Mouse (Mus musculus) liver, embryonic 12.5 days (tissue): Measurements from ENCODE around the gene Ncam2. TPM values are rescaled to one million over a fixed set of nuclear protein-coding genes. Genes with fewer than 3 reads are reported as not detected.

Experiments
- ATAC-seq: fragments of 200-750 bp; cut with Nextera tagmentation; 2 replicates; pipeline ENCODE4 v1.8.0; 2017; ENCODE audit warnings: moderate number of reproducible peaks, mild to moderate bottlenecking, moderate library complexity
- H3K27ac ChIP-seq: fragments of 300-500 bp; sonication (generic); 2 replicates; pipeline ENCODE4 v1.5.1; 2016; ENCODE audit warnings: mild to moderate bottlenecking
- H3K27me3 ChIP-seq: fragments of 300-500 bp; sonication (generic); replicated peaks from 2 replicates; pipeline ENCODE4 v1.6.1; 2016; ENCODE audit warnings: mild to moderate bottlenecking, moderate library complexity
- H3K36me3 ChIP-seq: fragments of 300-500 bp; sonication (generic); 2 replicates; pipeline ENCODE4 v1.6.1; 2016; ENCODE audit warnings: mild to moderate bottlenecking, moderate library complexity
- H3K4me1 ChIP-seq: fragments of 300-500 bp; sonication (generic); 2 replicates; pipeline ENCODE4 v1.6.1; 2016
- H3K4me2 ChIP-seq: fragments of 300-500 bp; sonication (generic); 2 replicates; pipeline ENCODE4 v1.6.1; 2016; ENCODE audit warnings: mild to moderate bottlenecking, moderate library complexity
- H3K4me3 ChIP-seq: fragments of 300-500 bp; sonication (generic); 2 replicates; pipeline ENCODE4 v1.5.1; 2016; ENCODE audit warnings: mild to moderate bottlenecking, moderate library complexity
- H3K9ac ChIP-seq: fragments of 300-500 bp; sonication (generic); 2 replicates; pipeline ENCODE4 v1.6.1; 2016; ENCODE audit warnings: mild to moderate bottlenecking, moderate library complexity
- H3K9me3 ChIP-seq: fragments of 300-500 bp; sonication (generic); replicated peaks from 2 replicates; pipeline ENCODE4 v1.6.1; 2016; ENCODE audit warnings: mild to moderate bottlenecking, moderate library complexity
- WGBS: fragments of 180-500 bp; shearing (Covaris S2); methylation state at CpG from one replicate; pipeline ENCODE4 v1.1.7; 2016; ENCODE audit not compliant: insufficient replicate concordance; 5-methylcytosine and 5-hydroxymethylcytosine counted together
- polyA plus RNA-seq: library from polyadenylated mRNA; unstranded; fragments of >200 nt; fragmentation: Nextera tagmentation; extraction: Ambion mirVana; gene quantifications from 2 replicates; pipeline ENCODE4 v1.2.1, GENCODE M21; 2016

Ncam2 gene
- polyA plus RNA-seq, 1 experiment from 2014 or later: 0.07 TPM

DNA sequence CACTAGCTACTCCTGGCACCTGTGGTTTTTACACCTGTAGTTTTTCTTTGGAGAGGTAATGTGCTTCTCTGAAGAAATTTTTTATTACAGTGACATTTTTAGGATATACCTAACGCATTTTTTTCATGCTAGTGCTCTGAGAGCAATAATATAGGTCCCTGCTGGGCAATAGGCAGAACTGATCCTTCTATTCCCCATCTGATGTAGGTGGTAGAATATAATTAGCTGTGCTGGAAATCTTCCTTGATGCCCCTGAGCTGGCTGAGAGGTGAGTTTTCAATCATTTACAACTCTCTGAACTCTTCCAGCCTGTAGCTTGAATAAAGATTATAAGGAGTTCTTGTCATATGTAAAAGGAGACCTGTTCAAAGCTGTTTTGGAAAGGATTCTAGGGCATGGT lies 272.4 kb downstream of the Ncam2 start:
- ATAC-seq: no peak
- H3K36me3 ChIP-seq: no peaks in the 10 kb centered on the region
- H3K9me3 ChIP-seq: no peaks in the 10 kb centered on the region
- H3K27ac ChIP-seq: no peak overlapping the region
- H3K4me2 ChIP-seq: no peak overlapping the region
- no peak overlapping the region for H3K4me3 ChIP-seq
- no peak overlapping the region for H3K9ac ChIP-seq
- no peaks in the 10 kb centered on the region for H3K4me1 ChIP-seq
- WGBS: 37% methylated on average over 1 of the region's 1 CpGs
- no peaks in the 10 kb centered on the region for H3K27me3 ChIP-seq

- Histone ChIP-seq H3K9me3 (no peaks in the 10 kb centered on the region), H3K4me2 (no peak overlapping the region), H3K9ac (no peak overlapping the region), H3K27ac (no peak overlapping the region), H3K36me3 (no peaks in the 10 kb centered on the region), H3K4me3 (no peak overlapping the region), H3K4me1 (no peaks in the 10 kb centered on the region), H3K27me3 (no peaks in the 10 kb centered on the region)
- no peak for ATAC-seq
These were observed 280.6 kb downstream of the Ncam2 start for GRCm38 (mm10) chr16:81481058-81481457.

DNA sequence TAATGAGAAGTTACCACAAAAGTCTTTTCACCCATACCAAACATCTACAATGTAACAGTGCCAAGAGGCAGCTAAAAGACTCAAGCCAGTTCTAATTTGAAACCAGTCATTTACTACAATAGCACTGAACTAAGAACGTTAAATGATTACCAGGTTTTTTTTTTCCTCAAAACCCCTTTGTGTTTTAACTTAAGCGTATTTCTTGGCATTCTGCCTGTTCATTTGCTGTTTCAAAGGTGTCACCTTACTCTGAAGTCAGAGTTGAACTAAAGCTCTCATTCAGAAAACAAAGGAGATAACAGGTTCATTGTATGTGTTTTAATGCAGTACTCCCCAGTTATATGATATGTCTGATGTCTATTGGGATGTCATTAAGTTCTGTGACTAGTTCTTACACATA lies 295.6 kb downstream of the Ncam2 start:
- Histone ChIP-seq H3K4me1 (no peaks in the 10 kb centered on the region), H3K9me3 (no peaks in the 10 kb centered on the region), H3K9ac (no peak overlapping the region), H3K27ac (no peak overlapping the region), H3K4me2 (no peak overlapping the region), H3K36me3 (no peaks in the 10 kb centered on the region), H3K27me3 (no peaks in the 10 kb centered on the region), H3K4me3 (no peak overlapping the region)
- WGBS: 67% methylated on average over 2 of the region's 2 CpGs
- no peak for ATAC-seq

GRCm38 (mm10) chr16:81502578-81502977 lies 302.1 kb downstream of the Ncam2 start:
- Histone ChIP-seq H3K27ac (no peak overlapping the region), H3K9ac (no peak overlapping the region), H3K4me3 (no peak overlapping the region), H3K4me2 (no peak overlapping the region), H3K36me3 (no peaks in the 10 kb centered on the region), H3K4me1 (no peaks in the 10 kb centered on the region), H3K27me3 (no peaks in the 10 kb centered on the region), H3K9me3 (no peaks in the 10 kb centered on the region)
- no peak for ATAC-seq
- WGBS: 62% methylated on average over 2 of the region's 2 CpGs

GRCm38 (mm10) chr16:81536230-81536629 lies 335.7 kb downstream of the Ncam2 start:
- no peak overlapping the region for H3K4me3 ChIP-seq
- H3K9me3 ChIP-seq: no peaks in the 10 kb centered on the region
- H3K4me2 ChIP-seq: no peak overlapping the region
- 58% methylated on average over 3 of the region's 3 CpGs for WGBS
- H3K27me3 ChIP-seq: no peaks in the 10 kb centered on the region
- H3K4me1 ChIP-seq: no peaks in the 10 kb centered on the region
- ATAC-seq: no peak
- no peaks in the 10 kb centered on the region for H3K36me3 ChIP-seq
- H3K27ac ChIP-seq: no peak overlapping the region
- H3K9ac ChIP-seq: no peak overlapping the region

- no peak overlapping the region for H3K4me2 ChIP-seq
- no peak for ATAC-seq
- 71% methylated on average over 4 of the region's 4 CpGs for WGBS
- H3K4me1 ChIP-seq: no peaks in the 10 kb centered on the region
- H3K9me3 ChIP-seq: no peaks in the 10 kb centered on the region
- H3K9ac ChIP-seq: no peak overlapping the region
- no peaks in the 10 kb centered on the region for H3K27me3 ChIP-seq
- no peaks in the 10 kb centered on the region for H3K36me3 ChIP-seq
- no peak overlapping the region for H3K4me3 ChIP-seq
- H3K27ac ChIP-seq: no peak overlapping the region
These were observed 387.1 kb downstream of the Ncam2 start for GRCm38 (mm10) chr16:81587565-81588107.

DNA sequence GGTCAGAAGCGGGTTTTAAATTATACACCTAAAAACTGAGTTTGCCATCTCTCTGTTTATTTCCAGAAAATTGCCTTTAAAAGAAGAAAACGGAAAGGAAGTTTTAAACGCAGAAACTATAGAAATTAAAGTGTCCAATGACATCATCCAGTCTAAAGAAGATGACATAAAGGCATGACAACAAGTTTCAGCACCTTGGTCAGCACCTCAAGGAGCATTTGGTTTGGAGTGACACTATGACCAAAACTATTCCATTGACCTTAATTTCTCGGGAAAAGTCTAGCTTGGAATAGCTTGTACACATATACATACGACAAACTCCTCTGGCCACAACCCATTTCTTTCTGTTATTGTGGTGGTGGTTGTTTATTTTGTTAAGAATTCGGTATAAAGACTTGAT lies 422.8 kb downstream of the Ncam2 start:
- 38% methylated on average over 6 of the region's 6 CpGs for WGBS
- no peaks in the 10 kb centered on the region for H3K4me1 ChIP-seq
- H3K9me3 ChIP-seq: no peaks in the 10 kb centered on the region
- no peak for ATAC-seq
- H3K4me2 ChIP-seq: no peak overlapping the region
- no peaks in the 10 kb centered on the region for H3K27me3 ChIP-seq
- no peaks in the 10 kb centered on the region for H3K36me3 ChIP-seq
- no peak overlapping the region for H3K9ac ChIP-seq
- H3K27ac ChIP-seq: no peak overlapping the region
- H3K4me3 ChIP-seq: no peak overlapping the region

DNA sequence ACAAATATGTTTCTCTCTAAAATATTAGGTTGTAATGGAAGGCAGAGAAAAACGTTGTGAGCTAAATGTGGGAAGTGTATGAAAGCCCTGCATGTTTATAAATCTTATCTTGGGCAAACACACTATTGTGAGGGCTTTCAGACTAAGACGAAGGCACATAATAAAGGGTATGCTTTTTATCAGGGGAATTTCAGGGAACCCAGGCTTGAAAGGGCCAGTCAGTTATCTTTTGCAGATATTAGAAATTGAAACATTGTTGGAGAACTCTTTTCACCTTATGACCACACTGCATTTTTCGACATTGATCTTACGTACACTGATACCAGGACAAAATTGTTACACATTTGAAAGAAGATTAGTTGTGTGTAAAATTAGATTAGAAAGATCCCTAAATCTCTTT lies 423.3 kb downstream of the Ncam2 start:
- H3K4me1 ChIP-seq: no peaks in the 10 kb centered on the region
- H3K4me3 ChIP-seq: no peak overlapping the region
- no peaks in the 10 kb centered on the region for H3K36me3 ChIP-seq
- no peaks in the 10 kb centered on the region for H3K9me3 ChIP-seq
- no peak overlapping the region for H3K27ac ChIP-seq
- no peak overlapping the region for H3K9ac ChIP-seq
- H3K4me2 ChIP-seq: no peak overlapping the region
- 56% methylated on average over 4 of the region's 4 CpGs for WGBS
- H3K27me3 ChIP-seq: no peaks in the 10 kb centered on the region
- no peak for ATAC-seq

DNA sequence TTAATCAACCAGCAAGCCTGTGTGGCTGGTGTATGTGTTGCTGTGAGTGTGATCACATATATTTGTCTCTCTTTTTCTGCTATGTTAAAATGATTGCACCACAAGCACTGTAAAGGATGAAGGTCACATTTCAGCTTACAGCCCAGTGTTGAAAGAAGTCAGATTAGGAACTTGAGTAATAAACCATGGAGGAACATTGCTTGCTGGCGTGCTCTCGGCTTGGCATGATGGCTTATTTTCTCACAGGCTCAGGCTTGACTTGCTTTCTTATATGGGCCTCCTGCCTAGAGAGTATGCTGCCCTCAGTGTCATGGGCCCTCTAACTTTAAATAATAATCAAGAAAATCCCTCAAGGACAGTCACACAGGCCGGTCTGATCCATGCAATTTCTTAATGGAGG lies 449.8 kb downstream of the Ncam2 start:
- Histone ChIP-seq H3K4me1 (no peaks in the 10 kb centered on the region), H3K27ac (no peak overlapping the region), H3K4me3 (no peak overlapping the region), H3K4me2 (no peak overlapping the region), H3K9ac (no peak overlapping the region), H3K36me3 (no peaks in the 10 kb centered on the region), H3K27me3 (no peaks in the 10 kb centered on the region), H3K9me3 (no peaks in the 10 kb centered on the region)
- WGBS: 80% methylated on average over 3 of the region's 3 CpGs
- no peak for ATAC-seq

DNA sequence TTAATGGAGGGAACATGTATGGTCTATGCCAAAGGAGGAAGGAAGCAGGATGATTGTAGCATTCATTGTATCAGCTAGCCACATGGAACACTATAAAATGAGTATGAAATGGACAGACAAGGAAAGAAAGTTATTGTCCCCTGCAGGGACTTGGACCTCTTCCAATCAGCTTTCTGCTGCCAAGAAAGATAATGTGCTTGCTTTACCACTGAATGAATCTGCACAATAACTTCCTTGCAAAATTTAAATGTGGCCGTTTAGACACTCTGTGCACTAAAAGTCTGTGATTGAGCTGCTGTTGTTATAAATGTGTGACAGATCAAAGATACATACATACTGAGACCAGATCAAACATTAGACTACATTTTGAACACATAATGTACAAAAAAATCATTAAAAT lies 451.1 kb downstream of the Ncam2 start:
- ATAC-seq: no peak
- no peaks in the 10 kb centered on the region for H3K36me3 ChIP-seq
- no peak overlapping the region for H3K9ac ChIP-seq
- 39% methylated on average over 1 of the region's 1 CpGs for WGBS
- H3K27ac ChIP-seq: no peak overlapping the region
- no peak overlapping the region for H3K4me3 ChIP-seq
- no peak overlapping the region for H3K4me2 ChIP-seq
- no peaks in the 10 kb centered on the region for H3K9me3 ChIP-seq
- H3K4me1 ChIP-seq: no peaks in the 10 kb centered on the region
- H3K27me3 ChIP-seq: no peaks in the 10 kb centered on the region

DNA sequence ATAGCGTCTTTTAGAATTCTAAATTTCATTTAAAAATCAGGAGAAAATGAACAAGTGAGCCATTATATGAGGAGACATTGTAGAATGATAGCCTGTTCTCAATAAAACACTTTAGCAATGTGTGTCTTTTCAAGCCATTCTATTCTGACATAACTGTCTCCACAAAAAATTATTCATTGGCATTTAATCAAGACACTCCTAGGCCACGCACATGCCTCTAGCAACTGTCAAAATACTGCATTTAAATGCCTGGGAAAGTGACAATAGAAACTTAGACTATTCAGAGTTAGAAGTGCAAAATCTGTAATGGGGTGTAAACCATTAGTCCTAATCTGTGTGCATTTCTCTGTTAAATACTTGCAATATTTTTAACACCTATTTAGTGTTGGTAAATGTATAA lies 456.1 kb downstream of the Ncam2 start:
- Histone ChIP-seq H3K36me3 (no peaks in the 10 kb centered on the region), H3K4me1 (no peaks in the 10 kb centered on the region), H3K27ac (no peak overlapping the region), H3K9me3 (no peaks in the 10 kb centered on the region), H3K27me3 (no peaks in the 10 kb centered on the region), H3K4me2 (no peak overlapping the region), H3K9ac (no peak overlapping the region), H3K4me3 (no peak overlapping the region)
- no peak for ATAC-seq
- 66% methylated on average over 2 of the region's 2 CpGs for WGBS

- H3K36me3 ChIP-seq: no peaks in the 10 kb centered on the region
- no peaks in the 10 kb centered on the region for H3K27me3 ChIP-seq
- 54% methylated on average over 1 of the region's 1 CpGs for WGBS
- H3K4me2 ChIP-seq: no peak overlapping the region
- ATAC-seq: no peak
- H3K27ac ChIP-seq: no peak overlapping the region
- H3K9ac ChIP-seq: no peak overlapping the region
- H3K4me3 ChIP-seq: no peak overlapping the region
- H3K4me1 ChIP-seq: no peaks in the 10 kb centered on the region
- H3K9me3 ChIP-seq: no peaks in the 10 kb centered on the region
These were observed 473.4 kb downstream of the Ncam2 start for GRCm38 (mm10) chr16:81673866-81674265.

DNA sequence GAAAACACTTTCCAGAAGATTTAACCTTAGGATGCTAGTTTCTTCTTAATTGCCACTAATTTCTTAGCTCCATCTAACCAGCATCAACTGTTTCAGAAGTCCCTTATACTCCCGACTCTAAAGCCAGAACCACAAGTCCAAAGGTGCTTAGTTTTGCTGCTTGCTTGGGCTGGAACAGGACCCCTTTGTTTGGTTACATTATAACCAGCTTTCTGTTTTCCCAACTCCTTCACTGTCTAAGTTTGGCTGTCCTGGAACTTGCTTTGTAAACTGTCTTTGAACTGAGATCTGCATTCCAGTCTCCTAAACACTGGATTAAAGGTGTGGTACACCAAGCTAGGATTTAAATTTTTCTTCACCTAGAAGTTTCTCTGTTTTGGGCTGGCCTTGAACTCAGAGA lies 475.0 kb downstream of the Ncam2 start:
- Histone ChIP-seq H3K9ac (no peak overlapping the region), H3K4me1 (no peaks in the 10 kb centered on the region), H3K27ac (no peak overlapping the region), H3K27me3 (no peaks in the 10 kb centered on the region), H3K4me3 (no peak overlapping the region), H3K36me3 (no peaks in the 10 kb centered on the region), H3K4me2 (no peak overlapping the region), H3K9me3 (no peaks in the 10 kb centered on the region)
- no peak for ATAC-seq
- 36% methylated on average over 1 of the region's 1 CpGs for WGBS
